Mouse (Mus musculus) E14TG2a.4 (cell line): Measurements from ENCODE around the gene Bbs9.

Source experiments
- H3K27me3 ChIP-seq: 2 replicates; pipeline ENCODE4 v1.6.1; 2014; ENCODE audit warnings: low read length, control low read depth; ENCODE audit not compliant: insufficient read depth
- H3K36me3 ChIP-seq: 2 replicates; pipeline ENCODE4 v1.6.1; 2014; ENCODE audit warnings: low read length, control low read depth; ENCODE audit not compliant: insufficient read depth
- H3K4me1 ChIP-seq: replicated peaks from 2 replicates; pipeline ENCODE4 v1.6.1; 2014; ENCODE audit warnings: low read depth, low read length, control low read depth
- H3K4me3 ChIP-seq: replicated peaks from 2 replicates; pipeline ENCODE4 v1.5.1; 2014; ENCODE audit warnings: mild to moderate bottlenecking, low read length
- H3K9me3 ChIP-seq: 2 replicates; pipeline ENCODE4 v1.6.1; 2014; ENCODE audit warnings: low read length, control low read depth
- CTCF ChIP-seq: conservative IDR thresholded peaks from 2 replicates; pipeline ENCODE4 v1.5.1; 2014; ENCODE audit warnings: low read length
- NANOG ChIP-seq: IDR thresholded peaks from 2 replicates; pipeline ENCODE4 v1.6.1; 2014; ENCODE audit warnings: borderline replicate concordance, low read length, mixed read lengths
- POU5F1 ChIP-seq: IDR thresholded peaks from 2 replicates; pipeline ENCODE4 v1.6.1; 2014; ENCODE audit warnings: low read length, borderline replicate concordance

The Bbs9 gene

DNA sequence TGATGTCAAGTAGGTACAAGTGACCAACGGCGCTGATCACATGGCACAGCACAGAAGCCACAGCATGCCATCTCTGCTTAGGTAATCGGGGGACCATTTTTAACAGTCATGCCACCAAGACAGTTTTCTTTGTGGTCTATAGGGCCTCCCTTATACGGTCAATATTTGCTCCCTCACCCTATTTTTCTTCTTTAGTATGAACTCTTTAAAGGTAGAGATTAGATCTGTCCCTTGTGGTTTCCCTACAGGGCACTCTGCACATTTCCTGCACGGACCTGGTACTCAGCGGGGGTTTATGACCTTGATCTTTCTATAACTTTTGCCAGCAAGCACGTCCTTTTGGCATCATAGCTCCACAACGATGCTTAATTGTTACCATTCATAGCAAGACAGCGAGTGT lies 316.2 kb downstream of the Bbs9 start:
- H3K9me3 ChIP-seq, result no peaks in the 10 kb centered on the region
- peaks cover 8% of the 10 kb centered on the region for H3K4me1 ChIP-seq
- no peaks in the 10 kb centered on the region for H3K36me3 ChIP-seq
- no peaks in the 10 kb centered on the region for H3K27me3 ChIP-seq
- TF ChIP-seq NANOG (no peak), CTCF (no peak), POU5F1 (no peak)
- no peak overlapping the region for H3K4me3 ChIP-seq

- no peaks in the 10 kb centered on the region for H3K36me3 ChIP-seq
- no peaks in the 10 kb centered on the region for H3K27me3 ChIP-seq
- TF ChIP-seq NANOG (no peak), CTCF (no peak), POU5F1 (no peak)
- H3K4me1 ChIP-seq, result peaks cover 8% of the 10 kb centered on the region
- H3K4me3 ChIP-seq, result no peak overlapping the region
- no peaks in the 10 kb centered on the region for H3K9me3 ChIP-seq
Observed at GRCm38 (mm10) chr9:22793698-22794097, 318.2 kb downstream of the Bbs9 start.

DNA sequence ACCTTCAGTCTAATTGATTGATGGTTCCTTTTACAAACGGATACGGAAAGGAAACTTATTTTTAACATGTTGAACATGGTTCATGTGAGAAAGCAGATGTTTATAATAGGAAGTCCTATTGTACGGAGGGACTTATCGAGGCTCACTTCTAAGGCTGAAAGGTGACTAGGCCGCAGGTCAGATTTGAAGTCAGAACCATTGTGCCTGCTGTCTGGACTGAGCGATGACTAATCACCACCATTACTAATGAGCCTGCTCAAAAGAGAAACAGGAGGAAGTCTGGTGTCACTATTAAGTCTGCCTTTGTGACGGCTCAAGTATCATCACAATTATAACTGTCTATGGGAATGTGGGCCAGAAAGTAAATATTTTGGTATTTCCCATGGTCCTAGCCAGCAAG lies 325.2 kb downstream of the Bbs9 start:
- no peaks in the 10 kb centered on the region for H3K27me3 ChIP-seq
- H3K4me3 ChIP-seq, result no peak overlapping the region
- TF ChIP-seq CTCF (no peak), POU5F1 (no peak), NANOG (no peak)
- H3K4me1 ChIP-seq, result no peaks in the 10 kb centered on the region
- H3K36me3 ChIP-seq, result no peaks in the 10 kb centered on the region
- no peaks in the 10 kb centered on the region for H3K9me3 ChIP-seq

- no peaks in the 10 kb centered on the region for H3K27me3 ChIP-seq
- no peaks in the 10 kb centered on the region for H3K9me3 ChIP-seq
- peaks cover 8% of the 10 kb centered on the region for H3K4me1 ChIP-seq
- no peak overlapping the region for H3K4me3 ChIP-seq
- TF ChIP-seq NANOG, result no peak
- no peak for TF ChIP-seq POU5F1
- TF ChIP-seq CTCF, result no peak
- no peaks in the 10 kb centered on the region for H3K36me3 ChIP-seq
Observed at GRCm38 (mm10) chr9:22805981-22806380, 330.5 kb downstream of the Bbs9 start.

DNA sequence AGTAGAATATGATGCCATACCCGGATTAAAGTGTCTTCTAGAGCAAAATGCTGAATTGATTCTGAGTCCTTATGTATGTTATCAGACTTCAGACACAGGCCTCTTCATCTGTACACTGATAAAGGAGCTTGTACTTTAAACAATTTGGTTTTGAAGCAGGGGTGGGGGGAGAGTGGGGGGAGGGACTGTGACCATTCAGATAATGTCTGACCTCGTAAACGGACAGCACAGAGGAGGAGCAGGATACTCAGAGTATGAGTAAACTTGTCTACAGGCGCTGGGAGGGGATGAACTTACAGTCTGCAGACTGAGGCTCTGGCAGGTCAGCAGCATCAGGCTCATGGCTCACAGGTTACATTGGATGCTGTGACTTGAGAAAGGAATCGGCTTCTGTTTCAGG lies 331.0 kb downstream of the Bbs9 start:
- TF ChIP-seq CTCF, result no peak
- TF ChIP-seq NANOG, result no peak
- no peak for TF ChIP-seq POU5F1
- Histone ChIP-seq H3K27me3 (no peaks in the 10 kb centered on the region), H3K9me3 (peaks cover 3% of the 10 kb centered on the region), H3K4me1 (peaks cover 8% of the 10 kb centered on the region), H3K36me3 (no peaks in the 10 kb centered on the region), H3K4me3 (no peak overlapping the region)

DNA sequence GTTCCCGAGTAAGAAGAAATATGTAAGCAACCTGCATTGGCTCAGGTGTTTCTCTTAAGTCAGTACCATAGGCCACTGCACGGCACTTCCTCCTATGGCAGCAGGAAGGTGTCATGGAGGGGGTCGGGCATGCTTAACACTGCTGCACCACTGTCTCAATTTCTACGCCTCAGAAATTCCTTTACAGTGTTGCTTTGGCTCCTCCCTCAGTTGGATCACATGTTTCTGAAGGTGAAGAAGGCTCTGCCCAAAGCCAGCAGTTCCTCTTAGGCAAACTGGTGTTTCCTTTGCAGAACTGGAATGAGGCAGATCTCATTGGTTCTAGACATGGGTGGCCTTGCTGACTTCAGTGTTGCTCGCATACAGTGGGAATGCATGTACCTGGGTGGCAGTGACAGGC lies 332.2 kb downstream of the Bbs9 start:
- TF ChIP-seq POU5F1 (no peak), CTCF (no peak), NANOG (no peak)
- Histone ChIP-seq H3K4me3 (no peak overlapping the region), H3K36me3 (no peaks in the 10 kb centered on the region)

DNA sequence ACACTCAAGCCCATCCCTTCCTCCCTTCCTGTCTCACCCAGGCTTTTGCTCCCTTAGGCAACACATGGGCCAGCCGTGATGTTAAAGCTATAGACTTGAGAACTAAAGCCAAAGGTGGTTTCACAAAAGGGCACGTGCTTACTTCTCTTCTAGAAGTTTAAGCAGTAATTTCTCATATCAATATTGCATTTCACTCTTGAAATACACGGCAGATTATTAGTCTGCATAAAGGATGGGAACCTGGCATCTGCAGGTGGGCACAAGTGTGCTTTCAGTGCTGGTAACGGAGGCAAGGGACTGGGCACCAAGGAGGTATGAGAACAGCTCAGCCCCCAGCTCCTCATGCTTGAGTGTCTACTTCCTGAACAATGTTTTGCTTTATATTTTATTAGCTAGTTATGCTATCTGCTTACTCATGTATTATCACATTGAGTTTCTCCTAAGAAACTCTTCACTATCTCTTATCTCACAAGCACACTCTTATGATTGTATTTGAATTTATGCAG lies 334.2 kb downstream of the Bbs9 start:
- Histone ChIP-seq H3K27me3 (no peaks in the 10 kb centered on the region), H3K4me1 (peaks cover 11% of the 10 kb centered on the region), H3K9me3 (peaks cover 10% of the 10 kb centered on the region), H3K4me3 (no peak overlapping the region), H3K36me3 (no peaks in the 10 kb centered on the region)
- TF ChIP-seq POU5F1, result no peak
- no peak for TF ChIP-seq NANOG
- TF ChIP-seq CTCF, result no peak

More for the DNA sequence above, 332.2 kb downstream of the Bbs9 start:
- H3K27me3 ChIP-seq, result no peaks in the 10 kb centered on the region
- peaks cover 10% of the 10 kb centered on the region for H3K9me3 ChIP-seq
- peaks cover 8% of the 10 kb centered on the region for H3K4me1 ChIP-seq

- H3K9me3 ChIP-seq, result peaks cover 10% of the 10 kb centered on the region
- no peak for TF ChIP-seq NANOG
- TF ChIP-seq CTCF, result no peak
- TF ChIP-seq POU5F1, result no peak
- no peaks in the 10 kb centered on the region for H3K36me3 ChIP-seq
- peaks cover 16% of the 10 kb centered on the region for H3K4me1 ChIP-seq
- no peaks in the 10 kb centered on the region for H3K27me3 ChIP-seq
- no peak overlapping the region for H3K4me3 ChIP-seq
Observed at GRCm38 (mm10) chr9:22810454-22810853, 334.9 kb downstream of the Bbs9 start.

- TF ChIP-seq CTCF (no peak), NANOG (no peak), POU5F1 (no peak)
- Histone ChIP-seq H3K9me3 (peaks cover 10% of the 10 kb centered on the region), H3K27me3 (no peaks in the 10 kb centered on the region), H3K36me3 (no peaks in the 10 kb centered on the region), H3K4me1 (peaks cover 16% of the 10 kb centered on the region), H3K4me3 (no peak overlapping the region)
Observed at GRCm38 (mm10) chr9:22811931-22812330, 336.4 kb downstream of the Bbs9 start.
